Mouse (Mus musculus): ENCODE data around the gene Gm5767.

DNA sequence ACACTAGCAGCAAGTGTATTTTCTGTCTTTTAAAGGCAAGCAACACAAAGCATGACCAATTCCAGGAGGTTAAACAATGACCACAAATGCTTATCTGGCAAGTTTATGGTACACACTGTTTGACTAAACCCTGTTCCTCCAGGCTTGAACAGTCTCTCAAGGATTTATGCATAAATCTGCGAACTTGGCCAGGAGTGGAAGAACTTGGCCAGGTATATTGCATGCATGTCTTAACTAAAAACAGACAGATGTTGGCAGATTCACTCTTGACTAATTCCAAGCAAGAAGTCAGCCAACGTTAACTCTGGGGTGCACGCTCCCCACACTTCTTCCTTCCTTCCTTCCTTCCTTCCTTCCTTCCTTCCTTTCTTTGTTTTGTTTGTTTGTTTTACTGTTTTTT, 790 bp upstream of the Gm5767 start:
- TF ChIP-seq POLR2A (IDR thresholded peaks at IDR 0.05; ENCODE audit: insufficient read length, low read depth) (no peak), MYOG (IDR thresholded peaks at IDR 0.05; ENCODE audit: control insufficient read depth in 1 of 3, insufficient read depth in 1 of 3, insufficient read length in 2 of 3, low read depth in 2 of 3) (no peak), POLR2AphosphoS2 (IDR thresholded peaks at IDR 0.05; ENCODE audit: insufficient read length, low read depth) (no peak), MAX (IDR thresholded peaks at IDR 0.05; ENCODE audit: low read depth) (no peak), E2F4 (IDR thresholded peaks at IDR 0.05; ENCODE audit: insufficient read depth) (no peak), MYOD1 (IDR thresholded peaks at IDR 0.05; ENCODE audit: control insufficient read depth in 1 of 3, insufficient read length in 2 of 3, low read depth in 2 of 3) (no peak), REST (IDR thresholded peaks at IDR 0.05; ENCODE audit: insufficient read depth, insufficient read length) (no peak), CEBPB (IDR thresholded peaks at IDR 0.05; ENCODE audit: insufficient read depth, poor library complexity, severe bottlenecking) (no peak), USF1 (IDR thresholded peaks at IDR 0.05; ENCODE audit: low read depth) (no peak), TCF12 (IDR thresholded peaks at IDR 0.05; ENCODE audit: insufficient read depth, poor library complexity, severe bottlenecking) (no peak), SRF (IDR thresholded peaks at IDR 0.05; ENCODE audit: control insufficient read depth, insufficient read length, low read depth) (no peak), TCF3 (IDR thresholded peaks at IDR 0.05; ENCODE audit: insufficient read length, low read depth) (no peak)
